Mouse (Mus musculus): ENCODE data around the gene Ctss.

Gene Ctss

GRCm38 (mm10) chr3:95526622-95527211, at the start of gene Ctss:
Gene Ctss, plus strand, starts transcription at chr3:95526786.
- no peak for DNase-seq (ENCODE audit: low spot score)

- no peak for DNase-seq (ENCODE audit: low spot score)
Measured at GRCm38 (mm10) chr3:95478966-95479365, 47.6 kb upstream of the Ctss start.

GRCm38 (mm10) chr3:95486421-95486820, 40.2 kb upstream of the Ctss start:
- DNase-seq (ENCODE audit: low spot score), result no peak

GRCm38 (mm10) chr3:95488679-95489078, 37.9 kb upstream of the Ctss start:
- no peak for DNase-seq (ENCODE audit: low spot score)

- DNase-seq (ENCODE audit: low spot score), result no peak
Measured at GRCm38 (mm10) chr3:95490238-95490637, 36.3 kb upstream of the Ctss start.

GRCm38 (mm10) chr3:95494342-95494741, 32.2 kb upstream of the Ctss start:
- DNase-seq (ENCODE audit: low spot score), result peak; percentile 74

- DNase-seq (ENCODE audit: low spot score), result no peak
Measured at GRCm38 (mm10) chr3:95498229-95498628, 28.4 kb upstream of the Ctss start.

GRCm38 (mm10) chr3:95499024-95499423, 27.6 kb upstream of the Ctss start, which contains the start of gene Ctsk:
Gene Ctsk, plus strand, starts transcription at chr3:95499256.
- DNase-seq (ENCODE audit: low spot score), result no peak

GRCm38 (mm10) chr3:95499496-95500140, 27.0 kb upstream of the Ctss start:
- peak; percentile 47 for DNase-seq (ENCODE audit: low spot score)

GRCm38 (mm10) chr3:95502312-95502711, 24.3 kb upstream of the Ctss start:
- DNase-seq (ENCODE audit: low spot score), result peak; percentile 23

- DNase-seq (ENCODE audit: low spot score), result no peak
Measured at GRCm38 (mm10) chr3:95509348-95509747, 17.2 kb upstream of the Ctss start.

GRCm38 (mm10) chr3:95511611-95512180, 14.9 kb upstream of the Ctss start:
- DNase-seq (ENCODE audit: low spot score), result no peak

- no peak for DNase-seq (ENCODE audit: low spot score)
Measured at GRCm38 (mm10) chr3:95516614-95517041, 10.0 kb upstream of the Ctss start.

- peak; percentile 82 for DNase-seq (ENCODE audit: low spot score)
Measured at GRCm38 (mm10) chr3:95517493-95517898, 9.1 kb upstream of the Ctss start.

GRCm38 (mm10) chr3:95518891-95519290, 7.7 kb upstream of the Ctss start:
- DNase-seq (ENCODE audit: low spot score), result no peak

- no peak for DNase-seq (ENCODE audit: low spot score)
Measured at GRCm38 (mm10) chr3:95519315-95519714, 7.3 kb upstream of the Ctss start.

GRCm38 (mm10) chr3:95520100-95520499, 6.5 kb upstream of the Ctss start:
- no peak for DNase-seq (ENCODE audit: low spot score)

GRCm38 (mm10) chr3:95521168-95521567, 5.4 kb upstream of the Ctss start:
- DNase-seq (ENCODE audit: low spot score), result no peak

- no peak for DNase-seq (ENCODE audit: low spot score)
Measured at GRCm38 (mm10) chr3:95523662-95524061, 2.9 kb upstream of the Ctss start.

GRCm38 (mm10) chr3:95524673-95525072, 1.9 kb upstream of the Ctss start:
- DNase-seq (ENCODE audit: low spot score), result no peak

- no peak for DNase-seq (ENCODE audit: low spot score)
Measured at GRCm38 (mm10) chr3:95526111-95526510, 475 bp upstream of the Ctss start.

- DNase-seq (ENCODE audit: low spot score), result no peak
Measured at GRCm38 (mm10) chr3:95529814-95530213, 3.2 kb downstream of the Ctss start.

- no peak for DNase-seq (ENCODE audit: low spot score)
Measured at GRCm38 (mm10) chr3:95531025-95531424, 4.4 kb downstream of the Ctss start.

- DNase-seq (ENCODE audit: low spot score), result no peak
Measured at GRCm38 (mm10) chr3:95533364-95533763, 6.8 kb downstream of the Ctss start.
